Mouse (Mus musculus) myocyte (in vitro differentiated cells): ENCODE results near the gene Ubac2.

Source experiments
- CEBPB ChIP-seq: IDR thresholded peaks from 2 replicates; pipeline ENCODE4 v1.6.1; 2011; ENCODE audit warnings: mild to moderate bottlenecking, moderate library complexity; ENCODE audit not compliant: poor library complexity, insufficient read depth, severe bottlenecking
- E2F4 ChIP-seq: IDR thresholded peaks from one replicate; pipeline ENCODE4 v1.6.1; 2011; ENCODE audit warnings: mild to moderate bottlenecking, control low read depth, moderate library complexity; ENCODE audit not compliant: insufficient read depth
- MAX ChIP-seq: IDR thresholded peaks from one replicate; pipeline ENCODE4 v1.6.1; 2011; ENCODE audit warnings: low read depth, mild to moderate bottlenecking, control low read depth
- MYOD1 ChIP-seq, 3 experiments: IDR thresholded peaks; one replicate each; pipeline ENCODE4 v1.6.1; 2011; ENCODE audit warnings: control low read depth in 2 of 3, low read depth in 2 of 3, mild to moderate bottlenecking in 2 of 3, moderate library complexity in 1 of 3; ENCODE audit not compliant: insufficient read length in 2 of 3, control insufficient read depth in 1 of 3
- MYOG ChIP-seq, 3 experiments: IDR thresholded peaks; one replicate each; pipeline ENCODE4 v1.6.1; 2011; ENCODE audit warnings: control low read depth in 2 of 3, low read depth in 2 of 3, mild to moderate bottlenecking in 2 of 3; ENCODE audit not compliant: insufficient read length in 2 of 3, control insufficient read depth in 1 of 3, insufficient read depth in 1 of 3
- POLR2A ChIP-seq: IDR thresholded peaks from one replicate; pipeline ENCODE4 v1.6.1; 2011; ENCODE audit warnings: low read depth, mild to moderate bottlenecking, control low read depth, moderate library complexity; ENCODE audit not compliant: insufficient read length
- POLR2AphosphoS2 ChIP-seq: IDR thresholded peaks from one replicate; pipeline ENCODE4 v1.6.1; 2011; ENCODE audit warnings: low read depth, control low read depth; ENCODE audit not compliant: insufficient read length
- REST ChIP-seq: IDR thresholded peaks from one replicate; pipeline ENCODE4 v1.6.1; 2011; ENCODE audit warnings: mild to moderate bottlenecking, control low read depth, moderate library complexity; ENCODE audit not compliant: insufficient read depth, insufficient read length
- SRF ChIP-seq: IDR thresholded peaks from one replicate; pipeline ENCODE4 v1.6.1; 2011; ENCODE audit warnings: low read depth; ENCODE audit not compliant: control insufficient read depth, insufficient read length
- TCF12 ChIP-seq: IDR thresholded peaks from one replicate; pipeline ENCODE4 v1.6.1; 2011; ENCODE audit warnings: mild to moderate bottlenecking, control low read depth; ENCODE audit not compliant: poor library complexity, insufficient read depth, severe bottlenecking
- USF1 ChIP-seq: IDR thresholded peaks from one replicate; pipeline ENCODE4 v1.6.1; 2011; ENCODE audit warnings: low read depth, mild to moderate bottlenecking, control low read depth, moderate library complexity

DNA sequence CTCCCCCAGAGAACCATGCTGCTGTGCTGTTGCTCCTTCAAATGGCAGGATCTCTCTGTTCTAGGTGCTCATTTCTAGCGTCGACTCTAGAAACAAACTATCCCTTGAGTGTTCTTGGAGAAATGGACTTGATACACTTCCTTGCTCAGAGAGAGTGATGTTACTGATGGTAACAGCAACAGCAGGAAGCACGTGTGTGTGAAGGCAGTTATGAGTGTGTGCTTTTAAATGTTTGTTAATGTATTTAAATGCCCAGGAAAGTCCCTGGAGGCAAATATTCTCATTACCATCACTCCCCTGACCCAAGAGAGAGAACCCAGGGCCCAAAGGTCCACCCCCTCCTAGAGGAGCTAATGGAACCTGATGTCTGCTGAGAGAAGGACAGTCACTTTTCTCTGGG is 11.8 kb upstream of the Ubac2 start:
- TF ChIP-seq CEBPB (no peak), POLR2A (no peak), MAX (no peak), USF1 (no peak), MYOG (IDR thresholded peaks at IDR 0.05; ENCODE audit: control insufficient read depth in 1 of 3, insufficient read depth in 1 of 3, insufficient read length in 2 of 3, low read depth in 2 of 3) (no peak), TCF12 (no peak), POLR2AphosphoS2 (no peak), REST (no peak), E2F4 (no peak), MYOD1 (IDR thresholded peaks at IDR 0.05; ENCODE audit: control insufficient read depth in 1 of 3, insufficient read length in 2 of 3, low read depth in 2 of 3) (no peak), SRF (no peak)
